Mouse (Mus musculus) midbrain, embryonic 10.5 days (tissue): Measurements from ENCODE around the gene Sh3bp2. TPM values are rescaled to one million over a fixed set of nuclear protein-coding genes. Genes with fewer than 3 reads are reported as not detected.
"Not testable (repeated sequence)": the region's sequence is repeated elsewhere in the genome, so short reads cannot be mapped to it uniquely, and the experiment has no call there.

ENCODE experiments used
- DNase-seq: peaks from one replicate; pipeline ENCODE4 v3.0.0-alpha.2; 2017; ENCODE audit warnings: low spot score
- H3K27ac ChIP-seq: fragments of 300-500 bp; sonication (generic); replicated peaks from 2 replicates; pipeline ENCODE4 v1.5.1; 2016; ENCODE audit warnings: mild to moderate bottlenecking
- H3K27me3 ChIP-seq: fragments of 300-500 bp; sonication (generic); 2 replicates; pipeline ENCODE4 v1.6.1; 2016; ENCODE audit warnings: low read depth, mild to moderate bottlenecking; ENCODE audit not compliant: poor library complexity, severe bottlenecking
- H3K36me3 ChIP-seq: fragments of 300-500 bp; sonication (generic); 2 replicates; pipeline ENCODE4 v1.6.1; 2016; ENCODE audit warnings: mild to moderate bottlenecking, moderate library complexity
- H3K4me1 ChIP-seq: fragments of 300-500 bp; sonication (generic); 2 replicates; pipeline ENCODE4 v1.6.1; 2016
- H3K4me3 ChIP-seq: fragments of 300-500 bp; sonication (generic); 2 replicates; pipeline ENCODE4 v1.5.1; 2016; ENCODE audit warnings: mild to moderate bottlenecking, moderate library complexity
- H3K9me3 ChIP-seq: fragments of 300-500 bp; sonication (generic); replicated peaks from 2 replicates; pipeline ENCODE4 v1.6.1; 2016; ENCODE audit warnings: mild to moderate bottlenecking
- WGBS: fragments of 180-500 bp; shearing (Covaris S2); methylation state at CpG from one replicate; pipeline ENCODE4 v1.1.7; 2016; 5-methylcytosine and 5-hydroxymethylcytosine counted together
- polyA plus RNA-seq: library from polyadenylated mRNA; unstranded; fragments of >200 nt; fragmentation: Nextera tagmentation; extraction: Ambion mirVana; gene quantifications from 2 replicates; pipeline ENCODE4 v1.2.1, GENCODE M21; 2016

Gene Sh3bp2
- polyA plus RNA-seq, 1 experiment from 2014 or later: 6.4 TPM

- WGBS: 30% methylated on average over 6 of the region's 6 CpGs
- Histone ChIP-seq H3K36me3 (peaks cover 42% of the 10 kb centered on the region), H3K4me3 (peak overlapping the region; percentile 78), H3K27me3 (peaks cover 9% of the 10 kb centered on the region), H3K27ac (peak overlapping the region; percentile 93), H3K4me1 (peaks cover 25% of the 10 kb centered on the region), H3K9me3 (no peaks in the 10 kb centered on the region)
- no peak for DNase-seq
Observed at GRCm38 (mm10) chr5:34550251-34550650, 24.6 kb downstream of the Sh3bp2 start.

- H3K27me3 ChIP-seq: peaks cover 9% of the 10 kb centered on the region
- DNase-seq: no peak
- H3K9me3 ChIP-seq: no peaks in the 10 kb centered on the region
- no peak overlapping the region for H3K27ac ChIP-seq
- H3K4me1 ChIP-seq: peaks cover 25% of the 10 kb centered on the region
- H3K4me3 ChIP-seq: no peak overlapping the region
- WGBS: 90% methylated on average over 4 of the region's 4 CpGs
- H3K36me3 ChIP-seq: peaks cover 58% of the 10 kb centered on the region
Observed at GRCm38 (mm10) chr5:34551821-34552220, 26.2 kb downstream of the Sh3bp2 start.

- H3K4me3 ChIP-seq: no peak overlapping the region
- DNase-seq: no peak
- 86% methylated on average over 1 of the region's 1 CpGs for WGBS
- H3K27ac ChIP-seq: no peak overlapping the region
- H3K4me1 ChIP-seq: no peaks in the 10 kb centered on the region
- no peaks in the 10 kb centered on the region for H3K9me3 ChIP-seq
- H3K36me3 ChIP-seq: peaks cover 57% of the 10 kb centered on the region
- H3K27me3 ChIP-seq: no peaks in the 10 kb centered on the region
Observed at GRCm38 (mm10) chr5:34563854-34564253, 38.2 kb downstream of the Sh3bp2 start.

DNA sequence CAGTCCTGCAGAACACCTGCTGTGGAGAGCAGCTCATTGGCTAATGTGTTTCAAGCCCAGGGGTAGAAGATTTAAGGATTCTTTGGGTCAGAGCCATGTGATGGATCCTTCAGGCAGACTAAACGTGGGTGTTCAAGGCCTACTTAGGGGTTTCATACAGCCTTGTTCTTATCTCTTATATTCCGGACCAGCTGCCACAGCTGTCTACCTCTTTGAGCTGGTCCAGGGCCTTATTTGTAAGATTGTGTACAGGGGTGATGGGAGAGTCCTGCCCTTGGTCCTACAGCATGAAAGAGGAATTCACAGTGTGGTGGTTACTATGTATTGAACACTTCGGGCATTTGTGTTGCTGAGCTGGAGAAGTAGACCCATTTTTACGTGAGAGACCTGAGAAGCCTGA lies 38.7 kb downstream of the Sh3bp2 start:
- Histone ChIP-seq H3K9me3 (no peaks in the 10 kb centered on the region), H3K36me3 (peaks cover 52% of the 10 kb centered on the region), H3K27me3 (no peaks in the 10 kb centered on the region), H3K4me1 (no peaks in the 10 kb centered on the region), H3K27ac (no peak overlapping the region), H3K4me3 (no peak overlapping the region)
- DNase-seq: no peak
- 89% methylated on average over 4 of the region's 4 CpGs for WGBS

DNA sequence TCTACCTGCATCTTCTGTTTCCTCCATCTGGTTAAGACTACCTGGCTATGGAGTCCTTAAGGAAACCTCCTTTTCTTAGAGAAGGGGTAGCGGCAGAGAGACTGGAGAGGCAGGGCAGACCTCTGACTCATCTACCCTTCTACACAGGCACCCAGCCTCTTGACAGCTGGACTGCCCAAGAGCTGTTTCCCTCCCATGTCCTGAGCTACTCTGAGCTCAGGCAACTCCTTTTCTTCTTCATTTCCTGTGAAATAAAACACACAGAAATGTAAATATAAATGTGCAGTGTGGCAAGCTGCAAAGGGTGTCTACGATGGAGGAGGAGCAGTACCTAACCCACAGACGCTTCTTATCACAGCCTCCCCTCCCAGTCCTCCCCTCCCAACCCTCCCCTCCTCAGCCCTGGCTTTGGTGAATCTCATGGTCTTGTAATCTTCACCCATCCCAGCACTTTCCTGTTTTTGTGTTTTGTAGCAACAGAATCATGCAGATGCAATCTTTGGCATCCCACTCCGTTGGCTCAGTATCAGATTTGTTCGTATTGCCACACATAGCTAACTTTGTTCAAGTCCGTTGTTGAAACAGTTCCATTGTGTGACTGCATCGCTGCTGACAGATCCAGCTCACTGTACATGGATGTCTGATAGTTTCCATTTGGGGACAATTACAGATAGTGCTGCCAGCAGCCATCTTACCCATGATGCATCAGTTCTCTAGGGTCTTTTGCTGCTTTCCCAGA lies 40.1 kb downstream of the Sh3bp2 start:
- H3K27ac ChIP-seq: no peak overlapping the region
- H3K4me3 ChIP-seq: no peak overlapping the region
- H3K27me3 ChIP-seq: no peaks in the 10 kb centered on the region
- peaks cover 38% of the 10 kb centered on the region for H3K36me3 ChIP-seq
- no peaks in the 10 kb centered on the region for H3K4me1 ChIP-seq
- no peak for DNase-seq
- H3K9me3 ChIP-seq: no peaks in the 10 kb centered on the region
- WGBS: 88% methylated on average over 7 of the region's 7 CpGs

DNA sequence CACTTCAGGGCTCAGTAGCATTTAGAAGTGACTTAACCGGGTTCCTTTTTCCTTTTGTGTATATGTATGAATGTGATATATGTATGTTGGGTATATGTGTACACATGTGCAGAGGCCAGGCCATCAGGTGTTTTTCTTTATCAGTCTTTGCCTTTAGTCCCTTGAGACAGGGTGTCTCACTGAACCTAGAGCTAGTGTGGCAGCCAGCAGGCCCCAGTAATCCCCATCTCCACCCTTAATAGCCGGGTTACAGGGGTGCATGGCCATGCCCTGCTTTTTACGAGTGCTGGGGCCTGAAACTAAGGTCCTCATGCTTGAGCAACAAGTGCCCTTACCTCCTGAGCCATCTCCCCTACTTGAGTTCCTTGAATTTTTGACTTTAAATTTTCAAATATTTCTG lies 45.9 kb downstream of the Sh3bp2 start:
- Histone ChIP-seq H3K27ac (no peak overlapping the region), H3K27me3 (no peaks in the 10 kb centered on the region), H3K36me3 (no peaks in the 10 kb centered on the region), H3K4me3 (no peak overlapping the region), H3K9me3 (no peaks in the 10 kb centered on the region), H3K4me1 (peaks cover 20% of the 10 kb centered on the region)
- no peak for DNase-seq
- 87% methylated on average over 3 of the region's 3 CpGs for WGBS

- 64% methylated on average over 4 of the region's 4 CpGs for WGBS
Observed at GRCm38 (mm10) chr5:34572568-34572967, 46.9 kb downstream of the Sh3bp2 start.

GRCm38 (mm10) chr5:34573268-34574221 lies 47.9 kb downstream of the Sh3bp2 start, which contains the start of gene Add1:
Gene Add1 (plus strand): TSS chr5:34573664.
- peak; percentile 97 for DNase-seq
- H3K36me3 ChIP-seq: peaks cover 13% of the 10 kb centered on the region
- H3K9me3 ChIP-seq: no peaks in the 10 kb centered on the region
- peaks cover 20% of the 10 kb centered on the region for H3K4me1 ChIP-seq
- under 1% methylated on average over 84 of the region's 84 CpGs for WGBS
- no peaks in the 10 kb centered on the region for H3K27me3 ChIP-seq
- peak within 1 kb of the TSS; percentile 99 for H3K4me3 ChIP-seq
- peak within 1 kb of the TSS; percentile 99 for H3K27ac ChIP-seq

More at GRCm38 (mm10) chr5:34572568-34572967, 46.9 kb downstream of the Sh3bp2 start:
- H3K9me3 ChIP-seq, H3K27me3 ChIP-seq, DNase-seq, H3K36me3 ChIP-seq: not testable (repeated sequence)
- H3K4me3 ChIP-seq: peak overlapping the region; percentile 99
- peaks cover 20% of the 10 kb centered on the region for H3K4me1 ChIP-seq
- H3K27ac ChIP-seq: peak overlapping the region; percentile 99

DNA sequence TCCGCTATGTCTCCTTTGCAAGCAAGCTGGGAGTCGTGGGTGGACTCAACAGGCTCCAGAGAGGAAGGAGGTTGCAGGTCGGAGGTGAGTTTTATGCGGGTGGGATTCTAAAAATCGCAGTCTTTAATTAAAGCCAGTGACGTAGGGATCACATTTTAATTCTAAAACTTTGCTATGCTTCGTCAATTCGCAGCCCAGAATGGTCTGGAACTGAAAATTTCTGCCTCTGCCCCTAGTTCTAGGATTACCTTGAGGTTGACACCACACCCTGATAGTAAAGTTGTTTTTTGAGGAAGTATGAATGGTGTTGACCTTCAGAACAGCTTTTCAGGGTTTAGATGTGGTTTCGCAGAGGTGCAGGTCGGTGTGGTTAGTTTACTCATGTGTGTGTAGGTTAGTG lies 49.1 kb downstream of the Sh3bp2 start:
- Histone ChIP-seq H3K9me3 (no peaks in the 10 kb centered on the region), H3K27me3 (no peaks in the 10 kb centered on the region), H3K4me3 (peak overlapping the region; percentile 99), H3K27ac (peak overlapping the region; percentile 99), H3K36me3 (peaks cover 13% of the 10 kb centered on the region), H3K4me1 (peaks cover 20% of the 10 kb centered on the region)
- WGBS: 54% methylated on average over 10 of the region's 10 CpGs
- DNase-seq: no peak

GRCm38 (mm10) chr5:34576286-34576685 lies 50.6 kb downstream of the Sh3bp2 start:
- no peak for DNase-seq
- Histone ChIP-seq H3K27me3 (no peaks in the 10 kb centered on the region), H3K27ac (no peak overlapping the region), H3K36me3 (peaks cover 13% of the 10 kb centered on the region), H3K4me3 (no peak overlapping the region), H3K9me3 (no peaks in the 10 kb centered on the region), H3K4me1 (peaks cover 20% of the 10 kb centered on the region)
- 98% methylated on average over 1 of the region's 1 CpGs for WGBS

- Histone ChIP-seq H3K27me3 (no peaks in the 10 kb centered on the region), H3K27ac (no peak overlapping the region), H3K4me1 (peaks cover 19% of the 10 kb centered on the region), H3K4me3 (no peak overlapping the region), H3K36me3 (peaks cover 13% of the 10 kb centered on the region), H3K9me3 (no peaks in the 10 kb centered on the region)
- no peak for DNase-seq
- 98% methylated on average over 7 of the region's 7 CpGs for WGBS
Observed at GRCm38 (mm10) chr5:34578038-34578655, 52.5 kb downstream of the Sh3bp2 start.

- no peaks in the 10 kb centered on the region for H3K27me3 ChIP-seq
- H3K36me3 ChIP-seq: peaks cover 20% of the 10 kb centered on the region
- 89% methylated on average over 3 of the region's 3 CpGs for WGBS
- H3K4me1 ChIP-seq: peaks cover 18% of the 10 kb centered on the region
- DNase-seq: no peak
- H3K27ac ChIP-seq: no peak overlapping the region
- H3K9me3 ChIP-seq: no peaks in the 10 kb centered on the region
- H3K4me3 ChIP-seq: no peak overlapping the region
Observed at GRCm38 (mm10) chr5:34579377-34579776, 53.7 kb downstream of the Sh3bp2 start.
